Mouse (Mus musculus): ENCODE results near the gene Qrich1. TPM values are rescaled to one million over a fixed set of nuclear protein-coding genes. Genes with fewer than 3 reads are reported as not detected.

Qrich1 gene
- polyA plus RNA-seq, 1 experiment from 2014 or later, result 97.1 TPM

GRCm38 (mm10) chr9:108566815-108567776 lies 50.5 kb downstream of the Qrich1 start, which contains the start of gene Ndufaf3:
Ndufaf3 (minus strand) TSS chr9:108567434.
- Histone ChIP-seq H3K27ac (ENCODE audit: low read length) (peak within 1 kb of the TSS; percentile 93), H3K4me1 (ENCODE audit: control insufficient read depth, insufficient read depth, low read length) (peaks cover 25% of the 10 kb centered on the region), H3K9me3 (replicated peaks; ENCODE audit: control insufficient read depth, low read length) (no peaks in the 10 kb centered on the region), H3K4me3 (replicated peaks; ENCODE audit: low read length) (peak within 1 kb of the TSS; percentile 84), H3K27me3 (ENCODE audit: control insufficient read depth, insufficient read depth, low read length) (no peaks in the 10 kb centered on the region), H3K4me2 (ENCODE audit: low read depth, low read length) (peak within 1 kb of the TSS; percentile 85), H3K9ac (ENCODE audit: low read length) (peak within 1 kb of the TSS; percentile 87), H3K36me3 (ENCODE audit: control insufficient read depth, insufficient read depth, low read length) (0 out of 2 replicates have a peak, but pooled peaks cover 13% of the 10 kb centered on the region)
- under 1% methylated on average over 73 of the region's 73 CpGs for WGBS
- peak; percentile 84 for ATAC-seq (ENCODE audit: insufficient read depth, low FRiP score)

GRCm38 (mm10) chr9:108567931-108568419 lies 51.4 kb downstream of the Qrich1 start:
- Histone ChIP-seq H3K9ac (ENCODE audit: low read length) (peak overlapping the region; percentile 87), H3K36me3 (ENCODE audit: control insufficient read depth, insufficient read depth, low read length) (peaks cover 18% of the 10 kb centered on the region), H3K9me3 (replicated peaks; ENCODE audit: control insufficient read depth, low read length) (no peaks in the 10 kb centered on the region), H3K4me1 (ENCODE audit: control insufficient read depth, insufficient read depth, low read length) (peaks cover 25% of the 10 kb centered on the region), H3K4me3 (replicated peaks; ENCODE audit: low read length) (peak overlapping the region; percentile 84), H3K27me3 (ENCODE audit: control insufficient read depth, insufficient read depth, low read length) (no peaks in the 10 kb centered on the region), H3K27ac (ENCODE audit: low read length) (peak overlapping the region; percentile 93), H3K4me2 (ENCODE audit: low read depth, low read length) (peak overlapping the region; percentile 85)
- ATAC-seq (ENCODE audit: insufficient read depth, low FRiP score), result no peak
- 11% methylated on average over 18 of the region's 18 CpGs for WGBS

- Histone ChIP-seq H3K4me1 (ENCODE audit: control insufficient read depth, insufficient read depth, low read length) (peaks cover 25% of the 10 kb centered on the region), H3K4me3 (replicated peaks; ENCODE audit: low read length) (peak overlapping the region; percentile 84; the same call in 1 of the 2 replicates), H3K27ac (ENCODE audit: low read length) (no peak overlapping the region), H3K4me2 (ENCODE audit: low read depth, low read length) (peak overlapping the region; percentile 85), H3K27me3 (ENCODE audit: control insufficient read depth, insufficient read depth, low read length) (no peaks in the 10 kb centered on the region), H3K9me3 (replicated peaks; ENCODE audit: control insufficient read depth, low read length) (no peaks in the 10 kb centered on the region), H3K36me3 (ENCODE audit: control insufficient read depth, insufficient read depth, low read length) (peaks cover 20% of the 10 kb centered on the region), H3K9ac (ENCODE audit: low read length) (peak overlapping the region; percentile 87; the same call in 1 of the 2 replicates)
- no peak for ATAC-seq (ENCODE audit: insufficient read depth, low FRiP score)
- WGBS, result 71% methylated on average over 17 of the region's 17 CpGs
Measured at GRCm38 (mm10) chr9:108568511-108568921, 51.9 kb downstream of the Qrich1 start.

- peak within 1 kb of the TSS; percentile 96 for H3K4me2 ChIP-seq (ENCODE audit: low read depth, low read length)
- no peaks in the 10 kb centered on the region for H3K9me3 ChIP-seq (replicated peaks; ENCODE audit: control insufficient read depth, low read length)
- peak within 1 kb of the TSS; percentile 77 for H3K9ac ChIP-seq (ENCODE audit: low read length)
- no peaks in the 10 kb centered on the region for H3K27me3 ChIP-seq (ENCODE audit: control insufficient read depth, insufficient read depth, low read length)
- WGBS, result 5% methylated on average over 42 of the region's 42 CpGs
- peaks cover 15% of the 10 kb centered on the region for H3K36me3 ChIP-seq (ENCODE audit: control insufficient read depth, insufficient read depth, low read length)
- H3K27ac ChIP-seq (ENCODE audit: low read length), result peak within 1 kb of the TSS; percentile 59
- H3K4me3 ChIP-seq (replicated peaks; ENCODE audit: low read length), result peak within 1 kb of the TSS; percentile 75
- ATAC-seq (ENCODE audit: insufficient read depth, low FRiP score), result peak; percentile 59
- peaks cover 27% of the 10 kb centered on the region for H3K4me1 ChIP-seq (ENCODE audit: control insufficient read depth, insufficient read depth, low read length)
Measured at GRCm38 (mm10) chr9:108569381-108570206, 53.0 kb downstream of the Qrich1 start, which contains the start of gene Dalrd3. Dalrd3 (plus strand) TSS chr9:108569886.

GRCm38 (mm10) chr9:108570207-108570896 lies 53.7 kb downstream of the Qrich1 start:
- 1% methylated on average over 40 of the region's 40 CpGs for WGBS
- peak overlapping the region; percentile 75 for H3K4me3 ChIP-seq (replicated peaks; ENCODE audit: low read length)

DNA sequence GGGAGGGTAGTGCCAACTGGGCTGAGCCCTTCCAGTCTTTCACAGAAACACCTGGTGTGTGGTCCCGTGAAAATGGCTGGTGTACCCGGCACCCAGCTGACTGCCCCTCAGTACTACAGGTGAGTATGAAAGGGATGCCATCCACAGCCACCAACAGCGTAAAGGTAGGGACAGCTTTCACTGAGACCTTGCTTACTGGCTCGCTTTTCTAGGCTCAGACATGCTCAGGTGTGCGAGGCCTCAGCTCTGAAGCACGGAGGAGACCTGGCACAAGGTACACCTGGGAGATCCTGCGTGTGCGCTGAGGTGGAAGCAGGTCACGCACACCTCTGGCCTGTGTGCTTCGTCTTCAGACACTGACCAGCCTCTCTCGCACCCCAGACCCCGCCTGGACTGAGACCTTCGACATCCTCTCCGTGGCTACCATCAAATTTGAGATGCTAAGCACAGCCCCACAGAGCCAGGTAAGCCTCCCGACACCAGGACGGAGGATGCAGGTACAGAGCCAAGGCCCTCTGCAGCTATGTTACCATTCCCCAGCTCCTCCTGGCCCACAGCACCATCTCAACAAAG lies 54.9 kb downstream of the Qrich1 start:
- WGBS, result 93% methylated on average over 16 of the region's 16 CpGs
- Histone ChIP-seq H3K9ac (ENCODE audit: low read length) (no peak overlapping the region), H3K27me3 (ENCODE audit: control insufficient read depth, insufficient read depth, low read length) (no peaks in the 10 kb centered on the region), H3K9me3 (replicated peaks; ENCODE audit: control insufficient read depth, low read length) (no peaks in the 10 kb centered on the region), H3K36me3 (ENCODE audit: control insufficient read depth, insufficient read depth, low read length) (peaks cover 15% of the 10 kb centered on the region), H3K4me3 (replicated peaks; ENCODE audit: low read length) (no peak overlapping the region), H3K4me1 (ENCODE audit: control insufficient read depth, insufficient read depth, low read length) (peaks cover 25% of the 10 kb centered on the region), H3K27ac (ENCODE audit: low read length) (no peak overlapping the region), H3K4me2 (ENCODE audit: low read depth, low read length) (no peak overlapping the region)
- ATAC-seq (ENCODE audit: insufficient read depth, low FRiP score), result no peak

More at GRCm38 (mm10) chr9:108570207-108570896, 53.7 kb downstream of the Qrich1 start:
- Histone ChIP-seq H3K27me3 (ENCODE audit: control insufficient read depth, insufficient read depth, low read length) (no peaks in the 10 kb centered on the region), H3K27ac (ENCODE audit: low read length) (peak overlapping the region; percentile 59), H3K9ac (ENCODE audit: low read length) (peak overlapping the region; percentile 77), H3K4me2 (ENCODE audit: low read depth, low read length) (peak overlapping the region; percentile 96), H3K9me3 (replicated peaks; ENCODE audit: control insufficient read depth, low read length) (no peaks in the 10 kb centered on the region), H3K4me1 (ENCODE audit: control insufficient read depth, insufficient read depth, low read length) (peaks cover 27% of the 10 kb centered on the region), H3K36me3 (ENCODE audit: control insufficient read depth, insufficient read depth, low read length) (peaks cover 15% of the 10 kb centered on the region)
- ATAC-seq (ENCODE audit: insufficient read depth, low FRiP score), result peak; percentile 0; the same call in 1 of the 2 replicates

DNA sequence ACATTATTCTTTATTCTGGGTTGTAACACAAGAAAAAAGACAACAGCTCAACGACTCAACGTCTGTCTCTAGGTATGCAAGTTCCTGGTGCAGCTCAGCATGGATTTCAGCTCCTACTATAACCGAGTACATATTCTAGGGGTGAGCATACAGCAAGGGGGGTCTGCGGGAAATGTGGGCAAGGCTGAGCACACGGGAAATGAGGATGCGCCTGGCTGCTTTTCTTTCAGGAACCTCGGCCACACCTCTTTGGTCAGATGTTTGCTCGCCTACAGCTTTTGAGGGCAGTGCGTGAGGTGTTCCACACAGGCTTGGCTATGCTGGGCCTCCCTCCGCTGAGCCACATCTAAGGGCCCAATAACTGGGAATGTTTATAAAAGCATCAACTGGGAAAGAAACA lies 55.7 kb downstream of the Qrich1 start:
- ATAC-seq (ENCODE audit: insufficient read depth, low FRiP score), result no peak
- Histone ChIP-seq H3K4me2 (ENCODE audit: low read depth, low read length) (no peak overlapping the region), H3K9me3 (replicated peaks; ENCODE audit: control insufficient read depth, low read length) (no peaks in the 10 kb centered on the region), H3K36me3 (ENCODE audit: control insufficient read depth, insufficient read depth, low read length) (peaks cover 15% of the 10 kb centered on the region), H3K4me1 (ENCODE audit: control insufficient read depth, insufficient read depth, low read length) (peaks cover 33% of the 10 kb centered on the region), H3K4me3 (replicated peaks; ENCODE audit: low read length) (no peak overlapping the region), H3K9ac (ENCODE audit: low read length) (no peak overlapping the region), H3K27ac (ENCODE audit: low read length) (no peak overlapping the region), H3K27me3 (ENCODE audit: control insufficient read depth, insufficient read depth, low read length) (no peaks in the 10 kb centered on the region)
- 74% methylated on average over 10 of the region's 10 CpGs for WGBS
